Mouse (Mus musculus) cerebellum, adult 9-11 months (tissue): ENCODE results near the gene Hsd3b6.
"Not testable (repeated sequence)": the region's sequence is repeated elsewhere in the genome, so short reads cannot be mapped to it uniquely, and the experiment has no call there.

Experiments
- DNase-seq: peaks from one replicate; pipeline ENCODE4 v3.0.0; 2022

Hsd3b6 gene

DNA sequence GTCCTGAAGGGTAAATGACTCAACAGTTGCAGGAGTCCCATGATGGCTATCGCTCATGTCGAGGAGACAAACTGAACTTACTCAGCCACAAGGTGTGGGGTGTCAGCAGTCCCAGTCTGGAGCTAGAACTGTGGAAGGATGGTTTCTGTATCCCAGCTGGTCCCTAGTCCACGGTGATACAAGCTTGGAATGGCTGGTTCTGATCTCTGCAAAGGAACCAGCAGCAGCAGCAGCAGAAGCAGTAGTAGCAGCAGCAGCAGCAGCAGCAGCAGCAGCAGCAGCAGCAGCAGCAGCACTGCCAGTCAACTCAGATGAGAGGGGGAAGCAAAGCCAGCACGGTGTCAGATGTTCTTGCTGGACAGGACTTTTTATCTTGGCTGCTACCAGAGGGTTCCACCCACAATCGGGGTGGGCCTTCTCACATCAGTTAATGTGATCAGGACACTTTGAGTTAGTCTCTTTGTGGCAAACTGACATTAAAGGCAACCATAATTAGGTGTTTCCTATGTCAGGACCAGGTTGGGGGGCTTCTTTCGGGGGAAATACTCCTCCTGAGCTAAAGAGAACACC lies at the start of gene Hsd3b6:
Gene Hsd3b6 (minus strand): TSS at position 343 of the 570 bp plus-strand sequence.
- DNase-seq, result no peak

GRCm38 (mm10) chr3:98862800-98863199 lies 48.6 kb upstream of the Hsd3b6 start:
- DNase-seq, result no peak

GRCm38 (mm10) chr3:98859576-98859975 lies 45.3 kb upstream of the Hsd3b6 start, which contains the start of gene Hsd3b1:
TSS of gene Hsd3b1 (minus strand) at chr3:98859794.
- DNase-seq, result no peak

DNA sequence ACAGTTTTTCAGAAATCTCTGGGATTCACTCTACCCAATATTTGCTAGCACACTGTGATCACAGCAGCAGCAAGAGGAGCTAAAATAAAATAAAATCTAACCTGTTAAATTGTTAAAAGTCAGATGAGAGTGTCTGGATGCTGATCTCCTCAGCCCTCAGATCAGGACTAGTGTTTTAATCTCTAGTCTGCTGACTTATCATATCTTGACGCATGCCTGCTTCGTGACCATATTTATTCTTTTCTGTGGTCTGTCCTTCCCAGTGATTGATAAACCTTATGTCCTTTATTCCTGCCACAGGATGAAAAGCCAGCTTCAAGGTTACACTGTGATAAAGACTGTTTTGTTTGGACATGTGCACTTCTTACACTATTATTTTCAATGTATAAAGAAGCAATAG lies 43.8 kb upstream of the Hsd3b6 start:
- no peak for DNase-seq

GRCm38 (mm10) chr3:98856892-98857291 lies 42.6 kb upstream of the Hsd3b6 start:
- no peak for DNase-seq

GRCm38 (mm10) chr3:98855160-98855559 lies 40.9 kb upstream of the Hsd3b6 start:
- no peak for DNase-seq

- DNase-seq, result no peak
These were observed 39.4 kb upstream of the Hsd3b6 start for GRCm38 (mm10) chr3:98853685-98854084.

DNA sequence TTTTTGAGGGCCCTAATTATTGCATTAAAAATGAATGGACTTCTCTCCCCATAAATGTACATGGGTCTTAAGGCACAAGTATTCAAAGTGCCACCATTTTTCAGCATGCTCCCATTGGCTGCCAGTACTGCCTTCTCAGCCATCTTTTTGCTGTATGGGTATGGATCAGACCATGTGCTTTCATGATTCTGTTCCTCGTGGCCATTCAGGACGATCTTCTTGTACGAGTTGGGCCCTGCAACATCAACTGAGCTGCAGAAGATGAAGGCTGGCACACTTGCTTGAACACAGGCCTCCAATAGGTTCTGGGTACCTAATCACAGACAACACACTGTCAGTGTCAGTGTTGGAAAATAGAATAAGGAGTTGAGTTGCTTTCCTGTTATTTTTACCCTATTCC lies 38.8 kb upstream of the Hsd3b6 start:
- no peak for DNase-seq

- DNase-seq, result no peak
These were observed 38.4 kb upstream of the Hsd3b6 start for GRCm38 (mm10) chr3:98852631-98853030.

GRCm38 (mm10) chr3:98851853-98852252 lies 37.6 kb upstream of the Hsd3b6 start:
- DNase-seq, result no peak

GRCm38 (mm10) chr3:98850262-98850661 lies 36.0 kb upstream of the Hsd3b6 start:
- no peak for DNase-seq

- DNase-seq, result no peak
These were observed 34.7 kb upstream of the Hsd3b6 start for GRCm38 (mm10) chr3:98848898-98849297.

DNA sequence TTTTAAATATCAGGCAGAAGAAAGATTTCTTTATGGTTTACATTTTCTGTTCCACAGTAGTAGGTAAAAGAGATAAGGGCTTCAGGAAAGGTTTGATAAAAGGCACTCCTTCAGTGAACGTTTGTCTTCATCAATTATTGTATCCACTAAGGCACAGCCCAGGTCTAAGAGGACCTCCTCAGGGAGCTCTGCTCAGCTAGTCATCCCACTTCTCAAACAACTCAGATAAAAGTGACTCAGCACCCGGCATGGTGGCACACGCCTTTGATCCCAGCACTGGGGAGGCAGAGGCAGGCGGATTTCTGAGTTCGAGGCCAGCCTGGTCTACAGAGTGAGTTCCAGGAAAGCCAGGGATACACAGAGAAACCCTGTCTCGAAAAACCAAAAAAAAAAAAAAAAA lies 1.6 kb downstream of the Hsd3b6 start:
- not testable (repeated sequence) for DNase-seq

GRCm38 (mm10) chr3:98805032-98805431 lies 9.2 kb downstream of the Hsd3b6 start:
- DNase-seq, result not testable (repeated sequence)

DNA sequence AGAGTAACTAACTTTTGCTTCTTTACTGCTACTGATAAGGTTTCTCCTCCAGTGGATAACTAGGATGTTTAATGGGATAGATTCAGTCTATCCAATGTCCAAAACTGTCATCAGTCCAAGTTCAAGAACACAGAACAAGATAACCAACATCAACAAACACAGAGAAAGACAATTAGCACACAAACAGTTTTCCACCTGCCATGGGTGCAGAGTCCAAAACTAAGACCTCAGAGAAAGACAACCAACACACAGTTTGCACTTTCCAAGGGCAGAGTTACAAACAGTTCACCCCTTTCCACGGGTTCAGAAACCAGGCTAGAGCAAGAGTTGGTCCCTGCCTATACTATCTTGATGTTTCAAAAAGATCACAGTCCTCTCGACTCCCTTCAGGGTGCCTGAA lies 27.7 kb downstream of the Hsd3b6 start:
- no peak for DNase-seq

DNA sequence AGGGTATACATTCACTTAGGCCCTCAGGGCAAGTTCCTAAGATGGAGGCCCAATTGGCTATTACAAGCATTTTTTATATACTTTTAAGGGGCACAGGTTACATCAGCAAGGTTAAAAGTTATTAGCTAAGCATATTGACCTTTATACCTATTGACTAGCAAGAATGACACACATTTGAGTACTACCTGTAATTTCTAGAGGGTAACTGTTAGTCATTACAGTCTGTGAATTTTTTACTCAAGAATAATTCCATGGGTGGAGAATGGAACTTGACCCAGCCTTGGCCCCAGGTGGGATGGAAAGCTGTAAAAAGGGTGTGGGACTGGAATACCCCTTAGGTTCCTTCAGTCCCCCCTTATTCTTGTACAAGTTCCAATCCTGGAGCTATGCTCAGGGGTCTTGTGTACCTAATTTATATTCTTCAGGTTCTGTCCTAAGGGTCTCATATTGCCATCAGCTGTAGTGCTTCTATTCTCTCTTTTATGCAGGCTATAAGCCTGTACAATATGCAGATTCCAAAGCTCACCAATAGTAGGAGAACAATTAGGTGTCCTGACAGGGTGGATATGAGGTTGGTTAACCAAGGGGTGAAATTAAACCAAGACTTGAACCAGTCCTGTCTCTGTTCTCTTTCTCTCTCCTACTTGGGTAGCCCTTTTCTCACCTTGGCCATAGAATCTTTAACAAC lies 31.9 kb downstream of the Hsd3b6 start:
- DNase-seq, result no peak

- DNase-seq, result no peak
These were observed 33.3 kb downstream of the Hsd3b6 start for GRCm38 (mm10) chr3:98780921-98781320.

DNA sequence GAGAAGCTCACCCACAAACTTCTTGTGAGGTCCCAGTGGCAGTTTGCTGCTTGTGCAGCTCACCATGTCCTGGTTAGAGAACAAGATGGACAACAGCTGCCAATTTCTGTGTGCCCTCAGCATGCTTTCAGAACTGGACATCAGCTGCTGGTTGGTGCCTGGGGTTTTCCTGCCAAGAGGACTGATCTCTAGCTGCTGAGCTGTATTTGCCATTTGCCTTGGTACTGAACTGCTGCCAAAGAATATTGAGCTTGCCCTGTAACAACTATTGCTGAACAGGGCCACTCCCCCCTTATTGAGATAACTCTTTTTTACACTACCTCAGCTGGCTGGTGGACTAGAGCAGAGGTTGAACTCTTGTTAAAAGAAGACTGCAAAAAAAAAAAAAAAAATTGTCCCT lies 50.1 kb downstream of the Hsd3b6 start:
- DNase-seq, result no peak

DNA sequence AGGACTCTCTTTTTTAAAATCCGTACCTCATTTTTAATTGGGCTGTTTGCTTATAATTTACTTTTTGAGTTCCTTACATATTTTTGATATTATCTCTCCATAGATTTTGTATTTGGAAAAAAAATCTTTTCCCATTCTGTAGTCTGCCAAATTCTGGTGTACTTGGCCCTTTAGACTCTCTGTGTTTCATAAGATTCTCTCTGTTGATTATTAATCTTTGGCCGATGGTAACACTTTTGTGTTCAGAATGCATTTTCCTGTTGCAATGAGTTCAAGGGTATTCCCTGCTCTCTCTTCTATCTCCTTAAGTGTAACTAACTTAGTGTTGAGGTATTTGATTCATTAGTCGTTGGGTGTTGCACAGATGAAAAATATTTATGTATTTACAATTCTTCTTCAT lies 57.4 kb downstream of the Hsd3b6 start:
- DNase-seq, result no peak
